Mouse (Mus musculus): Measurements from ENCODE around the gene Crb1. TPM values are rescaled to one million over a fixed set of nuclear protein-coding genes. Genes with fewer than 3 reads are reported as not detected.

Crb1 gene
- polyA plus RNA-seq, 2 experiments = 0.04 TPM; not detected in 1

- TF ChIP-seq POLR2A (IDR thresholded peaks at IDR 0.05; ENCODE audit: borderline replicate concordance, extremely low read depth, insufficient read depth, insufficient read length) = no peak
- no peak overlapping the region for H3K9ac ChIP-seq (ENCODE audit: low read depth, low read length, severe bottlenecking)
- no peak overlapping the region for H3K27ac ChIP-seq (replicated peaks; ENCODE audit: low read depth, low read length)
- 41% methylated on average over 2 of the region's 2 CpGs for WGBS
- no peaks in the 10 kb centered on the region for H3K27me3 ChIP-seq (ENCODE audit: control insufficient read depth, insufficient read depth, low read length)
- H3K4me1 ChIP-seq (ENCODE audit: control insufficient read depth, insufficient read depth, low read length) = no peaks in the 10 kb centered on the region
- no peak overlapping the region for H3K4me2 ChIP-seq (replicated peaks; ENCODE audit: low read depth, low read length, severe bottlenecking)
- no peak for DNase-seq (ENCODE audit: low spot score)
- no peaks in the 10 kb centered on the region for H3K9me3 ChIP-seq (ENCODE audit: control insufficient read depth, low read length)
- H3K4me3 ChIP-seq (replicated peaks; ENCODE audit: low read length) = no peak overlapping the region
- no peak for ATAC-seq (ENCODE audit: low FRiP score, low read depth)
- H3K36me3 ChIP-seq (ENCODE audit: control insufficient read depth, insufficient read depth, low read length) = no peaks in the 10 kb centered on the region
Measured at GRCm38 (mm10) chr1:139391747-139392146, 14.8 kb upstream of the Crb1 start.

- WGBS = 19% methylated on average over 4 of the region's 4 CpGs
- no peak for TF ChIP-seq POLR2A (IDR thresholded peaks at IDR 0.05; ENCODE audit: borderline replicate concordance, extremely low read depth, insufficient read depth, insufficient read length)
- Histone ChIP-seq H3K27me3 (ENCODE audit: control insufficient read depth, insufficient read depth, low read length) (no peaks in the 10 kb centered on the region), H3K4me2 (replicated peaks; ENCODE audit: low read depth, low read length, severe bottlenecking) (no peak overlapping the region), H3K4me3 (replicated peaks; ENCODE audit: low read length) (no peak overlapping the region), H3K27ac (replicated peaks; ENCODE audit: low read depth, low read length) (no peak overlapping the region), H3K9ac (ENCODE audit: low read depth, low read length, severe bottlenecking) (no peak overlapping the region), H3K36me3 (ENCODE audit: control insufficient read depth, insufficient read depth, low read length) (no peaks in the 10 kb centered on the region), H3K9me3 (ENCODE audit: control insufficient read depth, low read length) (no peaks in the 10 kb centered on the region), H3K4me1 (ENCODE audit: control insufficient read depth, insufficient read depth, low read length) (no peaks in the 10 kb centered on the region)
- ATAC-seq (ENCODE audit: low FRiP score, low read depth) (no peak), DNase-seq (ENCODE audit: low spot score) (no peak)
Measured at GRCm38 (mm10) chr1:139379621-139379984, 2.7 kb upstream of the Crb1 start.

GRCm38 (mm10) chr1:139378861-139379620 is 2.1 kb upstream of the Crb1 start:
- H3K27ac ChIP-seq (replicated peaks; ENCODE audit: low read depth, low read length) = no peak overlapping the region
- no peaks in the 10 kb centered on the region for H3K4me1 ChIP-seq (ENCODE audit: control insufficient read depth, insufficient read depth, low read length)
- no peaks in the 10 kb centered on the region for H3K36me3 ChIP-seq (ENCODE audit: control insufficient read depth, insufficient read depth, low read length)
- H3K9me3 ChIP-seq (ENCODE audit: control insufficient read depth, low read length) = no peaks in the 10 kb centered on the region
- no peaks in the 10 kb centered on the region for H3K27me3 ChIP-seq (ENCODE audit: control insufficient read depth, insufficient read depth, low read length)
- H3K9ac ChIP-seq (ENCODE audit: low read depth, low read length, severe bottlenecking) = no peak overlapping the region
- no peak overlapping the region for H3K4me3 ChIP-seq (replicated peaks; ENCODE audit: low read length)
- TF ChIP-seq POLR2A (IDR thresholded peaks at IDR 0.05; ENCODE audit: borderline replicate concordance, extremely low read depth, insufficient read depth, insufficient read length) = no peak
- 25% methylated on average over 11 of the region's 11 CpGs for WGBS
- no peak overlapping the region for H3K4me2 ChIP-seq (replicated peaks; ENCODE audit: low read depth, low read length, severe bottlenecking)
- DNase-seq (ENCODE audit: low spot score) (no peak), ATAC-seq (ENCODE audit: low FRiP score, low read depth) (no peak; the same call in 1 of the 2 replicates)

- no peaks in the 10 kb centered on the region for H3K27me3 ChIP-seq (ENCODE audit: control insufficient read depth, insufficient read depth, low read length)
- no peaks in the 10 kb centered on the region for H3K36me3 ChIP-seq (ENCODE audit: control insufficient read depth, insufficient read depth, low read length)
- no peak overlapping the region for H3K4me2 ChIP-seq (replicated peaks; ENCODE audit: low read depth, low read length, severe bottlenecking)
- no peaks in the 10 kb centered on the region for H3K9me3 ChIP-seq (ENCODE audit: control insufficient read depth, low read length)
- no peak overlapping the region for H3K9ac ChIP-seq (ENCODE audit: low read depth, low read length, severe bottlenecking)
- ATAC-seq (ENCODE audit: low FRiP score, low read depth) = no peak
- no peak overlapping the region for H3K27ac ChIP-seq (replicated peaks; ENCODE audit: low read depth, low read length)
- DNase-seq (ENCODE audit: low spot score) = no peak
- WGBS = 43% methylated on average over 6 of the region's 6 CpGs
- H3K4me1 ChIP-seq (ENCODE audit: control insufficient read depth, insufficient read depth, low read length) = no peaks in the 10 kb centered on the region
- no peak for TF ChIP-seq POLR2A (IDR thresholded peaks at IDR 0.05; ENCODE audit: borderline replicate concordance, extremely low read depth, insufficient read depth, insufficient read length)
- H3K4me3 ChIP-seq (replicated peaks; ENCODE audit: low read length) = no peak overlapping the region
Measured at GRCm38 (mm10) chr1:139375900-139376299, 1.0 kb downstream of the Crb1 start.

GRCm38 (mm10) chr1:139371341-139371740 is 5.6 kb downstream of the Crb1 start:
- Histone ChIP-seq H3K9me3 (ENCODE audit: control insufficient read depth, low read length) (no peaks in the 10 kb centered on the region), H3K4me3 (replicated peaks; ENCODE audit: low read length) (no peak overlapping the region), H3K9ac (ENCODE audit: low read depth, low read length, severe bottlenecking) (no peak overlapping the region), H3K27ac (replicated peaks; ENCODE audit: low read depth, low read length) (no peak overlapping the region), H3K4me2 (replicated peaks; ENCODE audit: low read depth, low read length, severe bottlenecking) (no peak overlapping the region), H3K36me3 (ENCODE audit: control insufficient read depth, insufficient read depth, low read length) (no peaks in the 10 kb centered on the region), H3K4me1 (ENCODE audit: control insufficient read depth, insufficient read depth, low read length) (no peaks in the 10 kb centered on the region), H3K27me3 (ENCODE audit: control insufficient read depth, insufficient read depth, low read length) (no peaks in the 10 kb centered on the region)
- WGBS = 73% methylated on average over 6 of the region's 6 CpGs
- TF ChIP-seq POLR2A (IDR thresholded peaks at IDR 0.05; ENCODE audit: borderline replicate concordance, extremely low read depth, insufficient read depth, insufficient read length) = no peak
- DNase-seq (ENCODE audit: low spot score) (no peak), ATAC-seq (ENCODE audit: low FRiP score, low read depth) (no peak)

Data from limb, embryonic 14.5 days (tissue).